Mouse (Mus musculus) heart, postnatal 10 days (tissue): ENCODE results near the gene Plxdc1. TPM values are rescaled to one million over a fixed set of nuclear protein-coding genes. Genes with fewer than 3 reads are reported as not detected.
A peak's percentile ranks its signal among the peaks of the same experiment; 100 is the strongest.

Experiments used
- DNase-seq, 2 experiments: peaks; one replicate each; pipeline ENCODE4 v3.0.0; 2021
- intact Hi-C: fragments of 180-260 bp; cut with DNase I; formaldehyde crosslinking; loops from one replicate; pipeline ENCODE4 v1.15.1; 2025
- microRNA-seq, 2 experiments: library from miRNA; unstranded; fragments of <30 nt; microRNA quantifications; one replicate each; pipeline ENCODE4 v1.2.0; 2022
- total RNA-seq, 2 experiments: library from RNA; stranded (reverse); gene quantifications; 2 replicates each; pipeline ENCODE4 v1.2.3; 2021

Gene Plxdc1
- total RNA-seq, 2 experiments from 2014 or later = 4.8 to 6.9 TPM

DNA sequence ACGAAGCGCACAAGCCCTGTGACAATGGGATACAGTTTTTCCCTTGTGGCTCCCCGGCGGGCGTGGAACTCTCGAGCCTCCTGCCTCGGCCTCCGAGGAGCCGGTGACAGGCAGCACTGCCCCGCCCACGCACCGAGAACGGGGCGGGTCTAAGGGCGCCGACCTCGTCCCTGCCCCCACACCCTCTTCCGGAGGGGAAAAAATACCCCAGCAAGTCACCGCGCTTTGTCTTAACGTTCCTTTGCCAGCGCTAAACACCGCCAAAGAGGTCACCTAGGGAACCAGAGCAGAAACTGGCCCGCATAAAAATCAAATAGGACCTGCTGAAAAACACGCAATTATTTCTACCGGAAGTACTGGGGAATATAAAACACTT is 102.7 kb downstream of the Plxdc1 start:
- intact Hi-C loops = loop anchor here (5.0 kb wide), 2 partner anchors 41 to 181 kb away; partner anchors contain the start of genes B230217C12Rik, Pcgf2 and Psmb3
- DNase-seq = peak; percentile 65 to 78

DNA sequence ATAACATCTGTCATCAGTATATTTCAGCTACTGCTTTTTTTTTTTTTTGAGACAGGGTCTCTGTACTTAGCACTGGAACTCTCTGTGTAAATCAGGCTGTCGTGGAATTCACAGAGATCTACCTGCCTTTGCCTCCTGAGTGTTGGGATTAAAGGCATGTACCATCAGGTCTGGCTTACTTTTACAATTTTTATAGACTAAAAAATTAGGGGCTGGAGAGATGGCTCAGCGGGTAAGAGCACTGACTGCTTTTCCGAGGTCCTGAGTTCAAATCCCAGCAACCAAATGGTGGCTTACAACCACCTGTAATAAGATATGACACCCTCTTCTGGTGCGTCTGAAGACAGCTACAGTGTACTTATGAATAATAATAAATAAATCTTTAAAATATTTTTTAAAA is 105.9 kb downstream of the Plxdc1 start:
- DNase-seq = no peak
- intact Hi-C loops = loop anchor here (5.0 kb wide), 2 partner anchors 38 to 178 kb away; partner anchors contain the start of genes B230217C12Rik, Pcgf2 and Psmb3

DNA sequence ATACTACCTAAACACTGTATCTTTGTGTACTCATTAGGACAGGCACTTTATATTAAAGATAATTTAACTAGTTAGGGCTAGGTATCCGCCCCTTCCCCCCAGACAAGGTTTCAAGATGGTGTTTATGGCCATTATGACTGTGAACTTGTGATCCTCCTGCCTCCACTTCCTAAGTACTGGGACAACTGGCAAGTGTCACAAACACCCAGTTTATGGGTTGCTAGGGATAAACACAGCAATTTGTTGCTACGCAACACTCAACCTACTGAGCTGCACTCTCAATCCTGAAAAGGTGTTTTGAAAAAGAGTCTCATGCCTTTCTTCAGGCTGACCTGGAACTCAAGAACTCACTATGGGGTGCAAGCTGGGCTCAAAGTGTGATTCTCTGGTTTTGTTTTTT is 108.9 kb downstream of the Plxdc1 start:
- intact Hi-C loops = no loop called here

DNA sequence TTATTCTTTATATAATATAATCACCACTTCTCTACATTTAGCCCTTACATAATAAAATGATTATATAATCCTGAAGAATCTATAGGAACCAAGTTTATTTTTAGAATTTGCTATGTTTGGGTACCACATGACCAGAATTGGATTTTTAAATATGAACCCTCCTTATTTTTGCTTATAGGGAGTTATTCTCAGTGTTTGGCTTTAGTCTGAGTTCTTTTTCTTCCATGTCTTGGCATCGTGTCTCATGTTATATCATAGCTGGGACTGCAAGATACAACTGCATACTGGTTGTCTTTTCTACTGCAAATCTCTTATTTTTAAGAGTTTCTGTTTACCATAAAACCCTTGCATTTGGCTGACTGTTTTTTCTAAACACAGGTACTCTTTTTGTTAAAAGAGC is 111.8 kb downstream of the Plxdc1 start:
- intact Hi-C loops = no loop called here
- DNase-seq = no peak

More for the DNA sequence above, 108.9 kb downstream of the Plxdc1 start:
- no peak for DNase-seq

Small RNA genes within 50 kb of the gene (microRNA-seq; reads per million reads assigned to microRNA genes)
- gene Gm22461 (0 reads per million in 2 experiments), gene Gm27597 (0 reads per million in 2 experiments)

Other genes with a start within 250 kb of the Plxdc1 start
- gene Pip4k2b, start 241.7 kb downstream of the Plxdc1 start, total RNA-seq = 10 to 100 TPM; 19.4 to 26.7 TPM
- gene Cwc25, start 219.9 kb downstream of the Plxdc1 start, total RNA-seq = 10 to 100 TPM; 10.8 to 11.8 TPM
- gene 1700001P01Rik, start 210.5 kb downstream of the Plxdc1 start, total RNA-seq = not detected
- gene Rpl23, start 204.0 kb downstream of the Plxdc1 start, total RNA-seq = 100 to 1,000 TPM; 677 to 703 TPM
- 10 to 100 TPM; 74.9 to 76.4 TPM for gene Lasp1, start 187.4 kb downstream of the Plxdc1 start, total RNA-seq
- gene B230217C12Rik, start 145.7 kb downstream of the Plxdc1 start, total RNA-seq = 1 to 10 TPM in 1 of 2 experiments, under 1 TPM in 1; 0.84 to 1.0 TPM
- under 1 TPM; 0.55 to 0.69 TPM for gene Fbxo47, start 102.3 kb downstream of the Plxdc1 start, total RNA-seq
- 1 to 10 TPM; 1.6 to 1.7 TPM for gene Arl5c, start 9.7 kb upstream of the Plxdc1 start, total RNA-seq
- gene Cacnb1, start 36.6 kb upstream of the Plxdc1 start, total RNA-seq = 1 to 10 TPM; 7.4 to 8.0 TPM
- gene Rpl19, start 40.3 kb upstream of the Plxdc1 start, total RNA-seq = 100 to 1,000 TPM; 713 to 718 TPM
- gene Stac2, start 67.0 kb upstream of the Plxdc1 start, total RNA-seq = under 1 TPM; 0.31 to 0.42 TPM
- 10 to 100 TPM; 21.0 to 27.6 TPM for gene Fbxl20, start 164.0 kb upstream of the Plxdc1 start, total RNA-seq
- gene Med1, start 206.8 kb upstream of the Plxdc1 start, total RNA-seq = 10 to 100 TPM; 45.9 to 46.5 TPM
- gene Cdk12, start 216.6 kb upstream of the Plxdc1 start, total RNA-seq = 10 to 100 TPM; 31.6 to 32.7 TPM